Mouse (Mus musculus) heart, postnatal 0 days (tissue): ENCODE data around the gene Galnt9.

Experiments
- CTCF ChIP-seq: IDR thresholded peaks from 2 replicates; pipeline ENCODE4 v1.5.1; 2016; ENCODE audit warnings: antibody characterized with exemption, control low read depth, low read depth
- EP300 ChIP-seq: IDR thresholded peaks from 2 replicates; pipeline ENCODE4 v1.6.1; 2016; ENCODE audit warnings: antibody characterized with exemption, low read depth

DNA sequence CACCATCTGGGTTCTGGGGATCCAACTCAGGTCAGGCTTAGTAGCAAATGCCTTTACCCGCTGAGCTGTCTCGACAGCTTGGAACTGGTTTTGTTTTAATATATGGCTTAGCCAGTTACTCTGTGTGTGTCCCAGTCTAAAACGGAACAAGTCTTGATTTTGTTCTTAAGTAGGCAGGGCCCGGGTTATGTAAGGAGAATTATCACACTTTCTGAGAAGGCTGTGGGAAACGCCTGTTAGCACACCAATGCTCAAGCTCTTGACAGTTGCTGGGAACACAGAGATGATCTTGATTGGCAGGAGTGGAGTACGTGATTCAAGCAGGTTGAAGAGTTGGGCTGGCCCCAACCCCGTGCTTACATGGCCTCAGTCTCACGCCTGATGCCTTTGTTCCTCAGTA, 15.5 kb downstream of the Galnt9 start:
- TF ChIP-seq CTCF: no peak
- no peak for TF ChIP-seq EP300
